Mouse (Mus musculus) heart, adult 2 months (tissue): ENCODE measurements at regions not wholly inside any gene's neighbourhood (a gene's known extent, or its start where the extent isn't known, plus 50 kb on each side); places are given as distances from the start of the nearest gene placed in this dataset.

Experiments
- CTCF ChIP-seq: fragments of 200-600 bp; IDR thresholded peaks from 2 replicates; pipeline ENCODE4 v1.8.1; 2022; ENCODE audit warnings: antibody characterized with exemption, mild to moderate bottlenecking, moderate library complexity
- EP300 ChIP-seq: fragments of 200-500 bp; IDR thresholded peaks from 2 replicates; pipeline ENCODE4 v1.6.1; 2011; ENCODE audit warnings: low read depth, low read length, control low read depth; ENCODE audit not compliant: insufficient read depth
- POLR2A ChIP-seq: fragments of 200-500 bp; IDR thresholded peaks from 2 replicates; pipeline ENCODE4 v1.6.1; 2011; ENCODE audit warnings: mild to moderate bottlenecking, low read depth, low read length, control low read depth; ENCODE audit not compliant: insufficient read depth

DNA sequence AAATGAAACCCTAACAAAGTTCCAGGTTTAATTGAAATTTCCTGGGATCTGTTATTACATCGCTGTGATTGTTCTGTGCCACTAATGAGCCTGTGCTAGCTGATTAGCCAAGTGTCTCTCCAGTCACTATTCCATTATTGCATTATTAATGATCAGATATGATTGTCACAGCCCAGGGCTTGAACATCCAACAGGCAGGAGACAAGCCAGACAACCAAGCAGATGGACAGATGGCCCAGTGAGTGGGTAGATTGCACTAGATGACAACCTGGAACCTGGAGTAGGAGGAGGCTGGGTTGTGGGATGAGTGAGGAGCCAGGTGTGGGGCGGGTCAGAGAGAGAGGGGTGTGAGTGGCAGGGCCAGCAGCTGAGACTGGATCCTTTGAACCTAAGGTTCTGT is 161.6 kb downstream of the Trim29 start:
- TF ChIP-seq POLR2A (no peak), CTCF (no peak), EP300 (no peak)
